Mouse (Mus musculus) liver, postnatal 0 days (tissue): Measurements from ENCODE around the gene Gars. TPM values are rescaled to one million over a fixed set of nuclear protein-coding genes. Genes with fewer than 3 reads are reported as not detected.

ENCODE experiments used
- ATAC-seq: fragments of 200-750 bp; cut with Nextera tagmentation; 2 replicates; pipeline ENCODE4 v1.8.0; 2017; ENCODE audit warnings: mild to moderate bottlenecking, moderate library complexity
- DNase-seq: peaks from one replicate; pipeline ENCODE4 v3.0.0-alpha.2; 2016
- H3K27ac ChIP-seq: fragments of 300-500 bp; sonication (generic); 2 replicates; pipeline ENCODE4 v1.5.1; 2014; ENCODE audit warnings: antibody characterized with exemption, moderate library complexity, mild to moderate bottlenecking, low read depth
- H3K27me3 ChIP-seq: fragments of 300-500 bp; sonication (generic); 2 replicates; pipeline ENCODE4 v1.6.1; 2014; ENCODE audit warnings: low read length, control low read depth, mixed read lengths; ENCODE audit not compliant: insufficient read depth
- H3K36me3 ChIP-seq: fragments of 300-500 bp; sonication (generic); replicated peaks from 2 replicates; pipeline ENCODE4 v1.6.1; 2014; ENCODE audit warnings: mild to moderate bottlenecking, control low read depth, low read length, moderate library complexity, mixed read lengths; ENCODE audit not compliant: insufficient read depth
- H3K4me1 ChIP-seq: fragments of 300-500 bp; sonication (generic); 2 replicates; pipeline ENCODE4 v1.6.1; 2014; ENCODE audit warnings: antibody characterized with exemption, mild to moderate bottlenecking, control low read depth; ENCODE audit not compliant: insufficient read depth
- H3K4me2 ChIP-seq: fragments of 300-500 bp; sonication (generic); 2 replicates; pipeline ENCODE4 v1.6.1; 2014; ENCODE audit warnings: low read depth, mild to moderate bottlenecking, low read length, moderate library complexity, mixed read lengths
- H3K4me3 ChIP-seq: fragments of 300-500 bp; sonication (generic); 2 replicates; pipeline ENCODE4 v1.5.1; 2014; ENCODE audit warnings: low read depth, low read length
- H3K9ac ChIP-seq: fragments of 300-500 bp; sonication (generic); replicated peaks from 2 replicates; pipeline ENCODE4 v1.6.1; 2014; ENCODE audit warnings: mild to moderate bottlenecking, moderate library complexity
- H3K9me3 ChIP-seq: fragments of 300-500 bp; sonication (generic); 2 replicates; pipeline ENCODE4 v1.6.1; 2016; ENCODE audit warnings: mild to moderate bottlenecking, control low read depth, low read length, mixed read lengths
- CTCF ChIP-seq: sonication (generic); IDR thresholded peaks from 2 replicates; pipeline ENCODE4 v1.5.1; 2016; ENCODE audit warnings: antibody characterized with exemption, low read depth
- EP300 ChIP-seq: IDR thresholded peaks from 2 replicates; pipeline ENCODE4 v1.6.1; 2016; ENCODE audit warnings: antibody characterized with exemption, low read depth, mild to moderate bottlenecking
- WGBS: fragments of 180-500 bp; shearing (Covaris S2); extraction: QIAGEN DNeasy Blood & Tissue Kit; methylation state at CpG from one replicate; pipeline ENCODE4 v1.1.7; 2014; ENCODE audit not compliant: insufficient replicate concordance; 5-methylcytosine and 5-hydroxymethylcytosine counted together
- polyA plus RNA-seq: library from polyadenylated mRNA; unstranded; fragments of >200 nt; fragmentation: Nextera tagmentation; extraction: Ambion mirVana; gene quantifications from 2 replicates; pipeline ENCODE4 v1.2.1, GENCODE M21; 2015

Gars gene
- polyA plus RNA-seq, result 49.1 and 57.4 TPM in 2 replicates

- Histone ChIP-seq H3K4me1 (peaks cover 5% of the 10 kb centered on the region; the same call in 1 of the 2 replicates), H3K27me3 (no peaks in the 10 kb centered on the region), H3K27ac (peak within 1 kb of the TSS; percentile 86), H3K4me2 (peak within 1 kb of the TSS; percentile 80), H3K9ac (peak within 1 kb of the TSS; percentile 88), H3K36me3 (no peaks in the 10 kb centered on the region), H3K9me3 (no peaks in the 10 kb centered on the region), H3K4me3 (peak within 1 kb of the TSS; percentile 84)
- no peak for TF ChIP-seq CTCF
- no peak for TF ChIP-seq EP300
- ATAC-seq (peak; percentile 98), DNase-seq (peak; percentile 90)
- WGBS, result under 1% methylated on average over 80 of the region's 87 CpGs
Measured at GRCm38 (mm10) chr6:55037799-55038670, at the start of gene Gars. Gars (plus strand) TSS chr6:55038007.

GRCm38 (mm10) chr6:54988141-54988540 lies 49.7 kb upstream of the Gars start:
- H3K4me3 ChIP-seq, result no peak overlapping the region
- no peaks in the 10 kb centered on the region for H3K36me3 ChIP-seq
- H3K4me1 ChIP-seq, result peaks cover 17% of the 10 kb centered on the region
- no peaks in the 10 kb centered on the region for H3K27me3 ChIP-seq
- no peak overlapping the region for H3K4me2 ChIP-seq
- TF ChIP-seq EP300, result no peak
- no peak overlapping the region for H3K9ac ChIP-seq
- DNase-seq (no peak), ATAC-seq (no peak)
- H3K9me3 ChIP-seq, result no peaks in the 10 kb centered on the region
- H3K27ac ChIP-seq, result no peak overlapping the region
- whole genome bisulfite sequencing, result 83% methylated on average over 6 of the region's 6 CpGs

GRCm38 (mm10) chr6:54991189-54991588 lies 46.6 kb upstream of the Gars start:
- no peaks in the 10 kb centered on the region for H3K36me3 ChIP-seq
- TF ChIP-seq EP300, result no peak
- no peak for TF ChIP-seq CTCF
- H3K4me2 ChIP-seq, result no peak overlapping the region
- H3K4me1 ChIP-seq, result peaks cover 20% of the 10 kb centered on the region
- ATAC-seq (no peak), DNase-seq (no peak)
- no peaks in the 10 kb centered on the region for H3K27me3 ChIP-seq
- no peak overlapping the region for H3K4me3 ChIP-seq
- WGBS, result 47% methylated on average over 2 of the region's 2 CpGs
- no peak overlapping the region for H3K27ac ChIP-seq
- H3K9me3 ChIP-seq, result no peaks in the 10 kb centered on the region
- H3K9ac ChIP-seq, result no peak overlapping the region

GRCm38 (mm10) chr6:54992141-54992540 lies 45.7 kb upstream of the Gars start:
- H3K4me1 ChIP-seq, result peaks cover 20% of the 10 kb centered on the region
- under 1% methylated on average over 7 of the region's 7 CpGs for WGBS
- H3K4me3 ChIP-seq, result peak overlapping the region; percentile 54
- ATAC-seq (no peak), DNase-seq (no peak)
- H3K27me3 ChIP-seq, result no peaks in the 10 kb centered on the region
- TF ChIP-seq CTCF (no peak), EP300 (no peak)
- H3K27ac ChIP-seq, result peak overlapping the region; percentile 69
- H3K9ac ChIP-seq, result peak overlapping the region; percentile 61
- H3K4me2 ChIP-seq, result peak overlapping the region; percentile 97
- H3K9me3 ChIP-seq, result no peaks in the 10 kb centered on the region
- no peaks in the 10 kb centered on the region for H3K36me3 ChIP-seq

- Histone ChIP-seq H3K4me3 (peak within 1 kb of the TSS; percentile 54), H3K36me3 (no peaks in the 10 kb centered on the region), H3K4me2 (peak within 1 kb of the TSS; percentile 97), H3K4me1 (peaks cover 20% of the 10 kb centered on the region), H3K9me3 (no peaks in the 10 kb centered on the region), H3K9ac (peak within 1 kb of the TSS; percentile 61), H3K27ac (peak within 1 kb of the TSS; percentile 69), H3K27me3 (no peaks in the 10 kb centered on the region)
- DNase-seq (peak; percentile 95), ATAC-seq (peak; percentile 99)
- WGBS, result under 1% methylated on average over 38 of the region's 41 CpGs
- peak; percentile 58; the same call in 1 of the 2 replicates for TF ChIP-seq EP300
- TF ChIP-seq CTCF, result peak; percentile 75
Measured at GRCm38 (mm10) chr6:54992734-54993260, 45.0 kb upstream of the Gars start, which contains the start of gene Ggct. Ggct (minus strand) TSS chr6:54992950.

GRCm38 (mm10) chr6:54996361-54996760 lies 41.4 kb upstream of the Gars start:
- 81% methylated on average over 3 of the region's 3 CpGs for WGBS
- TF ChIP-seq CTCF (no peak), EP300 (no peak)
- peaks cover 16% of the 10 kb centered on the region for H3K4me1 ChIP-seq
- H3K27me3 ChIP-seq, result no peaks in the 10 kb centered on the region
- H3K36me3 ChIP-seq, result no peaks in the 10 kb centered on the region
- H3K4me3 ChIP-seq, result no peak overlapping the region
- no peak for DNase-seq
- H3K9ac ChIP-seq, result no peak overlapping the region
- ATAC-seq, result no peak
- no peak overlapping the region for H3K4me2 ChIP-seq
- H3K27ac ChIP-seq, result no peak overlapping the region
- no peaks in the 10 kb centered on the region for H3K9me3 ChIP-seq
